Mouse (Mus musculus) MEL (cell line): ENCODE measurements around the gene Mybpc2.

ENCODE experiments used
- CTCF ChIP-seq, 3 experiments: IDR thresholded peaks in 2 of 3; conservative IDR thresholded peaks in 1 of 3; 2 replicates each; pipeline ENCODE4 v1.5.1; 2011 to 2012; ENCODE audit warnings: low read length in 3 of 3, low read depth in 2 of 3, mild to moderate bottlenecking in 2 of 3, improper control_type of control experiment in 1 of 3, inconsistent platforms in 1 of 3, mixed read lengths in 1 of 3, moderate library complexity in 1 of 3; ENCODE audit not compliant: control insufficient read depth in 1 of 3, insufficient read depth in 1 of 3, poor library complexity in 1 of 3, severe bottlenecking in 1 of 3
- MYB ChIP-seq: IDR thresholded peaks from 2 replicates; pipeline ENCODE4 v1.6.1; 2011; ENCODE audit warnings: mild to moderate bottlenecking, low read depth, low read length, improper control_type of control experiment
- MYC ChIP-seq: IDR thresholded peaks from 2 replicates; pipeline ENCODE4 v1.6.1; 2011; ENCODE audit warnings: low read depth, mild to moderate bottlenecking, low read length, improper control_type of control experiment, moderate library complexity
- USF1 ChIP-seq: IDR thresholded peaks from 2 replicates; pipeline ENCODE4 v1.6.1; 2014; ENCODE audit warnings: low read depth, mild to moderate bottlenecking, inconsistent platforms, low read length, improper control_type of control experiment, moderate library complexity

DNA sequence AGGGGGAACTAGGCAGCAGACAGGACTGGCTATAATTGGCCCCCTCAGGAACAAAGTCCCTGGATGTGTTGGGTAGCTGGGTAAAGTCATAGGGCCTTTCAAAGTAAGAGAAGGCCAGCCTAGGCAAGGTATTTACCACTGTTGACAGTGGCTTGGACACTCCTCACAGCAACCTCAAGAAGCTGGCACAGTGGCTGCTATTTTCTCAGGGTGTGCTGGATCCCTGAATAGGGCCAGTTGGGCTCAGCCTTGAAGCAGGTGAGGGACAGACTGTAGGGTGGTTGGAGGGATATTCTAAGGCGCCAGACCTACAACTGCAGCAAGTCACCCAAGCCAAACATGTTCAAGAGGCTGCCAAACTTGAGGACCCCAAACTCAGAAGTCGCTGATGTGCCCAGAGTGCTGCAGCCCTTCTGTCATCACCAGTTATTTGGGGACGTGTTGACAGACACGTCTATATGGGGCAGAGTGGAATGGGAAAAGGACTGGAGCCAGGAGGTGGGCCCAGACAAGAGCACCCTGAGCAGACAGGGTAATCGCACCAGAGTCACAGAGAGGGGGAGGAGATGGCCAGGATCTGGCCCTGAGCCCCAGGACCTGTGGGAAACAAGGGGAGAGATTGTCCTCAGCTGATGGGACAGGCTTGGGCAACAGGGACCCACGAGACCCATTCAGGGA, 52.4 kb downstream of the Mybpc2 start:
- TF ChIP-seq MYB (no peak), CTCF (IDR thresholded peaks at IDR 0.05 in 2 of 3, conservative IDR thresholded peaks at IDR 0.05 in 1 of 3; ENCODE audit: control insufficient read depth in 1 of 3, insufficient read depth in 1 of 3, low read depth in 2 of 3, low read length in 3 of 3, poor library complexity in 1 of 3, severe bottlenecking in 1 of 3) (no peak), USF1 (no peak), MYC (no peak)
